Mouse (Mus musculus) gastrocnemius, adult 8-10 months (tissue): ENCODE results near the gene Rhox13. TPM values are rescaled to one million over a fixed set of nuclear protein-coding genes. Genes with fewer than 3 reads are reported as not detected.

Experiments
- DNase-seq, 2 experiments: peaks; one replicate each; pipeline ENCODE4 v3.0.0; 2022; ENCODE audit warnings: low spot score in 2 of 2
- total RNA-seq, 4 experiments: library from RNA; stranded (reverse); gene quantifications; 2 replicates each; pipeline ENCODE4 v1.2.4; 2022

Rhox13 gene
- total RNA-seq: not detected

DNA sequence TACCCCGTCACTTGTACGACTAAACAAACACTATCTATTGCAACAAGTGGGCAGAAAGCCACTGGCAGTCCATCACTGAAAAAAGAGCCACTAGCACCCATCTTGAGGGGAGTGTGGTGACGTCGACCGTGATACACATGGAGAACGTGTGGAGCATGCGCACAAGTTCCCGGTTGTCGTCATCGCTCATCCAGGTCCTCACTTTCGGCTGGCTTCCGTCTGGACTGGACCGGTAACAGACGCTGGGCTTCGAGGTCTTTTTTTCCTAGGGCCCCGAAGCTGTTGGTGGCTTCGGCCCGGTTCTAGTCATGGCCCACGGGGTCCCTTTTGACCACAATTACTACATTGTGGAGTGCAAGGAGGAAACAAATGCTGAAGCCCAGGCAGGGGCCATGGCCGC, at the start of gene Rhox13:
TSS of gene Rhox13 (plus strand) at position 238 of the 400 bp plus-strand sequence.
- no peak for DNase-seq

DNA sequence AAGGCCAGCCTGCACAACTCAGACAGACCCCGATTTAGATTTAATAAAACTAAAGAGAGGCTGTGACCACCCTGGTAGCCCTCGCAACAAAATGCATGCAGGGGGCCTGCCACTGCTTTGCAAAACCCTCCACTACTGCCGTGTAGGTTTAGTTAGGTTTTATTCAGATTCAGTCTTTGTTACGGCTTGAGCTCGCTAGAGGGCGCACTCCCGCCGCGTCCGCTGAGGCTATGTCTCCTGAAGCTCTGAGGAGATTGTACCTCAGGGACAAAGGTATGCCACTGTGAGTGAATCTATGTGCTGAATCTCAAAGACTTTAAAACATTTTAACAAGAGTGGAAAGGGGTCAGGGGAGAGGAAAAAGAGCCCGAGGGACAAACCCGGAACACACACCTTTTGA, 36.8 kb upstream of the Rhox13 start:
- no peak for DNase-seq

DNA sequence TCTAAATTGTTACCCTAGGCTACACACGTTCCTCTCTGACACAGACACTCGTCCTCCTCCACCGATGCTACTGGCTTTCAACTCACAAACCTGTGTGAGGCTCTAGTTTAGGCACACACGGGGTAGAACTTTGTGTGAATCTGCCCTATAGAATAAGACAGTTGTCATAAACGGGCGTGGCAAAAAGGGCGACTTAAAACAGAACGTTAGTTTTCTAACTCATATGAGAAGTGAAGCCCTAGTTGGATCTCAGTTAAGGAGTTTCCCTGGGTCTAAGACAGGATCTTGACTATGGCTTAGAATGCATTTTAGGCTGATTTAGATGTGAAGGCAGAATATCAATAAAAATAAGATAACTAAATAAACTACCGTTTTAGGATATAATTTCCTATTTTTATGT, 36.0 kb upstream of the Rhox13 start, which contains the start of gene Rhox11:
TSS of gene Rhox11 (minus strand) at position 101 of the 400 bp plus-strand sequence.
- no peak for DNase-seq

- no peak for DNase-seq
Measured at GRCm38 (mm10) chrX:38110807-38111206, 10.2 kb upstream of the Rhox13 start, which contains the start of gene Rhox12. Gene Rhox12, minus strand, starts transcription at chrX:38110907.

DNA sequence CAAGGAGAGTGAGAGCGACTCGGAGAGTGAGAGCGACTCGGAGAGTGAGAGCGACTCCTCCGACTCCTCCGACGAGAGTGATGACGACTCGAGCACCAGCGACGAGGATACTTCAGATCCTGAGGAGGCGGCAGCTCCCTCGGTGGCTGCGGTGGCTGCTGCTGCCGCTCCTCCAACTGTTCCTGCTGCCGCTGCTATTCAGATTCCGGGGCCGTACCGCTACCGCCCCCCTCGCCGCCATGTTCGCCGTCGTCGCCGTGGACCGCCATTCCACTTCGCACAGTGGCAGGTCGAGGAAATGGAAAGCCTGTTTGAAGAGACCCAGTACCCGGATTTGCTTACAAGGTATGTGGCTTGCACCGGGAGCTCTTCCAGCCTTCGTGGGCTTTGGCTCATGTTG, 459 bp downstream of the Rhox13 start:
- DNase-seq: no peak

DNA sequence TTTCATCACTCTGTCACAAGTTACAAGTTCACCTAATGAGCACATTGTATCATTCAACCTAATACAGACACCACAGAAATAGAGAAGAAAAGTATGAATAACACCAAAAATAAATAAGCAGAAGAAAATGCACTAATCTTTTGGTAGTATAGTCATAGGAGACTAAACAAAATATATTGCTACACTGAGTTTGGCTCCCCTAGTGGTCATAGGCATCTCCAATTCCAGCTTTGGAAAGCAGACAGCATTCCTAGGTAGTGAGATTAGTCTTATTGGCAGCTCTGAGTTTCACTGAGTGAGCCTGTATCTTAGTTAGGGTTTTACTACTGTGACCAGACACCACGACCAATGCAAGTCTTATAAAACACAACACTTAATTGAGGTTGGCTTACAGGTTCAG, 38.1 kb downstream of the Rhox13 start:
- DNase-seq: no peak

GRCm38 (mm10) chrX:38165315-38165714, 44.3 kb downstream of the Rhox13 start:
- no peak for DNase-seq

DNA sequence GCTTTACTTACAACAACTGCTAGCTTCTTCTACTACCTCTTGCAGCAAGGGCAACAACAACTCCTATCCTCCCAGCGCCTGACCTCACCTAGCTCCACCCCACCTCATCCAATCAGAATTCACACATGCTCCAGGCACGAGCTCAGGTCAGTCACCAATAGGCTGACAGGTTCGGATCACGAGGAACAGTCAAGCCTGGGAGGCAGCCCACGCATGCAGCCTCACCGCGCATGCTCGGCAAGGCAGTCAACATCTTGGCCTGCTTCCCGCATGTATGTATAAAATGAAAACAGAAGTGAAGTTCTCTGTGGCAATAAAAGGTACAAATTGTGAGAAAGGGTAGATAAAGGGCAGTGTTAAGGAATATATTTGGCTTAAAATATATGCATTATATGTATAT, 45.0 kb downstream of the Rhox13 start:
- DNase-seq: no peak

DNA sequence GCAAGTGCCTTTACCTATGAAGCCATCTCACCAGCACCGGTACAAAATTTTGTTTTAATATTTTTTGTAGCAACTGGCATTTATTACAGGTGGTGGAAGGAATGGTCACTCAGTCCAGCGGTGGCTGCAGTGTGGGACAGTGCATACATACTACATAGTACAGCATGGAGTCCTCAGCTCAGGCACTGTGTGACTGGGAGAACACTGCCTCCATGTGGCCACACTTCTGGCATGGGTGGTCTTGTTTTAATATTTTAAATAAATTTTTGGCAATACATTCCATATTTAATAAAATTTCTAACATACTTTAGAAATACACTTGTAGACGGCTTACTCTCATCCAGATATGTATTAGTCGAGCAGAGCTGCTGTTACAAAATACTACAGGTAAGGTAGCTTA, 45.6 kb downstream of the Rhox13 start:
- no peak for DNase-seq

Other genes starting within 250 kb of the Rhox13 start
- gene Rhox8, start 242.3 kb upstream of the Rhox13 start, total RNA-seq: not detected
- gene Rhox7b, start 224.0 kb upstream of the Rhox13 start, total RNA-seq: not detected
- not detected for gene Rhox9, start 219.4 kb upstream of the Rhox13 start, total RNA-seq
- not detected for gene Btg1-ps1, start 102.4 kb upstream of the Rhox13 start, total RNA-seq
- not detected for gene Btg1-ps2, start 78.1 kb upstream of the Rhox13 start, total RNA-seq
- not detected for gene Rhox10, start 54.7 kb upstream of the Rhox13 start, total RNA-seq
- gene Rhox11, start 36.1 kb upstream of the Rhox13 start, total RNA-seq: not detected
- not detected for gene Rhox12, start 10.3 kb upstream of the Rhox13 start, total RNA-seq
- gene Zbtb33, start 68.6 kb downstream of the Rhox13 start, total RNA-seq: 1 to 10 TPM; 5.2 to 6.9 (median 6.3) TPM
- under 1 TPM; 0.34 to 0.48 (median 0.42) TPM for gene Tmem255a, start 131.2 kb downstream of the Rhox13 start, total RNA-seq
- 1 to 10 TPM; 1.3 to 1.8 (median 1.7) TPM for gene Atp1b4, start 195.0 kb downstream of the Rhox13 start, total RNA-seq